Mouse (Mus musculus): ENCODE results near the gene Thoc7. TPM values are rescaled to one million over a fixed set of nuclear protein-coding genes. Genes with fewer than 3 reads are reported as not detected.

Gene Thoc7
- total RNA-seq, 2 experiments from 2014 or later = 93.8 to 101 TPM

DNA sequence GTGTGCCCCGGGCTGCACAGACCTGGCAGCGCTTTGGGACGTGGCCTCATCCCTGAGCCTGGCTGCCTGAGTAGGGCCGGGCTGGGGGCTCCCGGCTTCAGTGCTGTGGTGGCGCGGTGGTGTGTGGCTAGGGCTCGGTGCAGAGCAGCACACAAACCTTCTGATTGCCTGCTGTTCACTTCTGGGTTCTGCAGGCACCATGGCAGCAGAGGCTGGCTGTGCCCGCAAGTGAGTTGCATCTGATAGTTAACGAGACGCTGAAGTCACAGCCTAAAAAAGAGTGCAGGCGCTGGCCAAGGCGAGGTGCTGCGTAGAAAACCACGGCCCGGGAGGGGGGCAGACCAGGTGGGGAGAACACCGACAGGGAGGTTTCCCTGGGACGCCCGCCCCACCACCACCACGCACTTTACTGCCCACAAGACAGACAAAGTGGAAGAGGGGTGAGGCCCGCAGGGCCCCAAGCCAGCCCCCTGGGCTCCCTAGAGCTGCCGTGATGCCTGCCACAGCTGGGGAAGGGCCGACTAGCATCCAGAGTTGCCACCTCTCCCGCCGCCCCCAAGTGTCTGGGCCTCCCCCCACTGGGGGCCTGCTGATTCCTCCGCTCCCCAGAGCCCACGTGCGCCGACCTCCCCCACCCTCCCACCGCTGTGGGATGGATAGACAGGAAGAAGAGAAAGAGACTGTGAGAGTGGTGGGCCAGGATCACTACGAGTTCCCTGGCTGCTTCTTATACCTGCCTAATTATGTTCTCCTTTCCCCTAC, 28.2 kb downstream of the Thoc7 start:
- DNase-seq = no peak

- peak; percentile 20 to 43 for DNase-seq
Measured at GRCm38 (mm10) chr14:13917630-13918029, 44.0 kb downstream of the Thoc7 start.

- no peak for DNase-seq
Measured at GRCm38 (mm10) chr14:13917208-13917607, 44.4 kb downstream of the Thoc7 start.

- no peak for DNase-seq
Measured at GRCm38 (mm10) chr14:13915207-13915606, 46.4 kb downstream of the Thoc7 start.

GRCm38 (mm10) chr14:13914387-13915082, 47.1 kb downstream of the Thoc7 start, which contains the start of gene Gm281:
Gm281 (minus strand) TSS chr14:13914478.
- DNase-seq = no peak

- no peak for DNase-seq
Measured at GRCm38 (mm10) chr14:13910148-13910547, 51.5 kb downstream of the Thoc7 start.

GRCm38 (mm10) chr14:13907145-13907544, 54.5 kb downstream of the Thoc7 start:
- DNase-seq = no peak

- no peak for DNase-seq
Measured at GRCm38 (mm10) chr14:13906461-13906860, 55.2 kb downstream of the Thoc7 start.

DNA sequence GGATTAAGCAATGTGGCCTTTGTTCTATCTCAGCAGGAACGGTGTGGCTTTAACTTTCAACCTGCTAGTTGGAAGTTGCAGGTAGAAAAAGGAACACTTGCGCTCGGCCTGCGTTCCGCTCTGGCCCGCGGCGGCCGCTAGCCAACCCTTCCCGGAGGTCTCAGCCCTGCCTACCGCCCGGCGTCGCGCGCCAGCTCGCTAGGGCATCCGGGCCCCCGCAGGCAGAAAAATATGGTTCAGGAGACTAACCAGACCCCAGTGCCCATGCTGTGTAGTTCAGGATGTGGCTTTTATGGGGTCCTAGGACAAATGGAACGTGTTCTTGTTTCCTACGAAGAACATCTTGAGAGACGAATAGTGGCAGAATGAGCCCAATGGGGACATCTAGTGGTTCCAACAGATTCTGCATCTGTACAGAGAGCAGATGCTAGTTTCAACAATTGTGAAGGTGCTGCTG, 60.0 kb downstream of the Thoc7 start:
- peak; percentile 13 to 50 for DNase-seq

Other genes with a start within 250 kb of the Thoc7 start
- gene Gm281, start 47.4 kb downstream of the Thoc7 start, total RNA-seq (2021) = not detected
- gene Atxn7, start 412 bp downstream of the Thoc7 start, total RNA-seq (2021) = 10 to 100 TPM; 29.0 to 32.6 TPM
- 100 to 1,000 TPM; 123 to 136 TPM for gene Psmd6, start 159.1 kb upstream of the Thoc7 start, total RNA-seq (2021)
- gene Olfr720, start 225.0 kb upstream of the Thoc7 start, total RNA-seq (2021) = not detected

Data from layer of hippocampus, postnatal 36 days (tissue).